Mouse (Mus musculus): Measurements from ENCODE around the gene Mtfp1.

DNA sequence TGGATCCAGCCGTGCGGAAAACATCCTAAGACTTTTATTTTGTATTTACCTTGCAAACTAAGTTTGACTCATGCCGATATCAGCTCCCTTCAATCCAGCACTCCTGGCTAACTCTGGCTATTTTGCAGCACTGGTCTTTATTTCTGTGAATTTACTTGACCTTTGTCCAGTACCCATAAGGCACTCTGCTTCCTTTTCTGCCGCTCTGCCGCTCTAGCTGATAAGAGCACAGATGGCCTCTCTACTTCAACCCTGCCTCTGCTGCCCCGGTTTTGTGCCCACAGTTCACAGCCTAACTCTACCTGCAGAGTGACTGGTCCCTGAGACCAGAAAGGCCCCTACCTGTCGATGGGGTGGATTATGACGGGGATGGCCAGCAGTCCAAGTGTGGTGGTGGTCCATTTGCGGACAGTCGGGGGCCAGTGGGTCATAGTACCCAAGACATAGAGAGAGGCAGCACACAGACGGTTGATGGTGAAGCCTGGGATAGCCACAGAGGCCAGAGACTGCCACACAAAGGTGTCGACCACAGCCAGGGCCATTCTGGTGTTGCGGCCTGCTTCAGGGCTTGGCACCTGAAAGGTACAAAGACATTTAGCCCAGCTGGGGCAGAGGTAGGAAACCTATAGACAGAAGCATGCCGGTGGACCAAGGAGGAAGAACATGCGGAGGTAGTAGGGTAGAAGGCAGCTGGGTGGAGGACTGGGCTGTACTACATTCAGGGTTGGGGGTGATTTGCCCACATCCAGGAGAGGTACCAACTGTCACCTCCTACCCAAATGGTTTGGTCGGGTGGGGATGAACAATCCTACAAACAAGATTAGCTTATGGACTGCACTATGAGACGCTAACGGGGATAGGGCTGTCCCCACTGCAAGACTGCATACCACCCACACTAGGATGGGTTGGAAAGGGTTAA lies 1.5 kb downstream of the Mtfp1 start:
- no peak for TF ChIP-seq CTCF (IDR thresholded peaks at IDR 0.05; ENCODE audit: low read depth, low read length)
- TF ChIP-seq POLR2A (IDR thresholded peaks at IDR 0.05; ENCODE audit: borderline replicate concordance, low read depth, low read length) = no peak
